Mouse (Mus musculus): ENCODE measurements around the gene Dkk1. TPM values are rescaled to one million over a fixed set of nuclear protein-coding genes. Genes with fewer than 3 reads are reported as not detected.

Dkk1 gene
- not detected for polyA plus RNA-seq (2012; fragmentation: generic; extraction: Trizol)
- long read RNA-seq, experiment 1: 0 reads
- long read RNA-seq, experiment 2: 0 reads

DNA sequence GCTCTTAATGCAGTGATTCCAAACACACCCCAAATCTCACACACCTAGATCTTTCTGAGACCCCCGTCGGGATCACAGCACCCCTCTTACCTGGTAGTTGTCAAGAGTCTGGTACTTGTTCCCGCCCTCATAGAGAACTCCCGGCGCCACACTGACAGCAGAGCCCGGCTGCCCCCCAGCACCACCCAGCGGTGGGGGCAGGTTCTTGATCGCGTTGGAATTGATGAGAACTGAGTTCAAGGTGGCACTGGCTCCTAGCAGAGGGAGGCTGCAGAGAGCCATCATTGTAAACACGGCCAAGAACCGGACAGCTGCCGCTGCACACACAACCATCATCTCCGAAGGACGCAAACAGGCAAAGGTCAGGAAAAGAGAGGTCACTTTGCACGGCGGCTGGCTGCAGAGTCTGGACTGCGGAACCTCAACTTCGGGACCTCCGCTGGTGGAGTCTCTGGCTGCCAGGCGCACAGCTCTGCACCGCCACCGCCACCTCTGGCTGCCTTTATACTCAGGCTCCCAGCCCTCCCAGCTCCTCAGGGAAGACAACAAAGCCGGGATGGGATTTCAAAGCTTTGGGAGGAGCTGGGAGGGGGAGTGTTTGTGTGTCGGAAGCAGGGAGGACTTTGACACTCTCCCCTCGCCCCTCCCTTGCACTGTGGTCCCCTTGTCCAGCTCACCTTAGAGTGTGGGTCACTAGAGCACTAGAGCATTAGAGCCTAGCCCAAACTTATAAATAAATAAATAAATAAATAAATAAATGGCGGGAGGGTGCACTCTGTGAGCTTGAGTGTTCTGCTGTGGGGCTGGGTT is at the start of gene Dkk1:
TSS of gene Dkk1 (minus strand) at position 622 of the 810 bp plus-strand sequence.
- TF ChIP-seq MAX (IDR thresholded peaks at IDR 0.05) (no peak), USF1 (IDR thresholded peaks at IDR 0.05; ENCODE audit: low read depth) (no peak), MYOG (IDR thresholded peaks at IDR 0.05; ENCODE audit: control insufficient read depth, extremely low read depth, insufficient read length) (no peak)
- Histone ChIP-seq H3K27me3 (ENCODE audit: control insufficient read depth, insufficient read depth, insufficient read length) (peaks cover 36% of the 10 kb centered on the region), H3K4me3 (ENCODE audit: insufficient read depth, poor library complexity, severe bottlenecking) (no peak within 1 kb of the TSS), H3K36me3 (ENCODE audit: control insufficient read depth, insufficient read depth) (no peaks in the 10 kb centered on the region), H3K79me2 (ENCODE audit: control insufficient read depth, insufficient read depth) (no peaks in the 10 kb centered on the region), H3ac (ENCODE audit: control insufficient read depth, insufficient read length, low read depth) (no peak within 1 kb of the TSS), H3K79me3 (ENCODE audit: low read depth) (no peaks in the 10 kb centered on the region)

DNA sequence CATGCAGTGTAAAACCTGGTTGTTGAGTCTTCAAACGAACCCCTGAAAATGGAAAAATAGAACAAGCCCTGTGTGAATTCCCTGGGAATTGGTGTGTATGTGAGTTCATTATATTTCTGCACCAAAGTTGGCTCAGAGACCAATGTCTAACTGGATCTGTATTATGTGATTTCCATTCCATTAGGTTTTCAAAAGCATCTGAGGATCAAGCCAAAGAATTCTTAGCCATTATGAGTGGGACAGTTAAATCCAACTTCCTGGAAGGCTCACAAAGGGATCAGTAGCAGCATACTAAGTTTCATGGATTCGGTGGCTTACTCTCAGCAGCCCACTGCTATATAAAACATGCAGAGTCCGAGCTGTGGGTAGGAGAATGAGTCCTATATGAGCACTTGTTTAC is 36.9 kb upstream of the Dkk1 start:
- TF ChIP-seq USF1 (IDR thresholded peaks at IDR 0.05; ENCODE audit: low read depth): no peak
- no peak for TF ChIP-seq MYOG (IDR thresholded peaks at IDR 0.05; ENCODE audit: control insufficient read depth, extremely low read depth, insufficient read length)
- no peak for TF ChIP-seq CTCF (IDR thresholded peaks at IDR 0.05; ENCODE audit: control insufficient read depth, insufficient read depth, insufficient read length)
- TF ChIP-seq FOSL1 (IDR thresholded peaks at IDR 0.05; ENCODE audit: insufficient read depth, low read length, poor library complexity, severe bottlenecking): no peak
- no peak for TF ChIP-seq CEBPB (IDR thresholded peaks at IDR 0.05; ENCODE audit: low read depth)
- no peak for TF ChIP-seq MAX (IDR thresholded peaks at IDR 0.05)
- no peak for TF ChIP-seq MYOD1 (IDR thresholded peaks at IDR 0.05; ENCODE audit: control insufficient read depth, insufficient read length, low read depth)
- Histone ChIP-seq H3K4me3 (ENCODE audit: insufficient read depth, poor library complexity, severe bottlenecking) (no peak overlapping the region), H3K36me3 (ENCODE audit: control insufficient read depth, insufficient read depth) (no peaks in the 10 kb centered on the region), H3K27me3 (ENCODE audit: control insufficient read depth, insufficient read depth, insufficient read length) (no peaks in the 10 kb centered on the region), H3K79me2 (ENCODE audit: control insufficient read depth, insufficient read depth) (no peaks in the 10 kb centered on the region), H3ac (ENCODE audit: control insufficient read depth, insufficient read length, low read depth) (no peak overlapping the region), H3K79me3 (ENCODE audit: low read depth) (no peaks in the 10 kb centered on the region)

GRCm38 (mm10) chr19:30564516-30564915 is 15.1 kb upstream of the Dkk1 start:
- TF ChIP-seq CTCF (IDR thresholded peaks at IDR 0.05; ENCODE audit: control insufficient read depth, insufficient read depth, insufficient read length) (no peak), USF1 (IDR thresholded peaks at IDR 0.05; ENCODE audit: low read depth) (no peak), CEBPB (IDR thresholded peaks at IDR 0.05; ENCODE audit: low read depth) (no peak), FOSL1 (IDR thresholded peaks at IDR 0.05; ENCODE audit: insufficient read depth, low read length, poor library complexity, severe bottlenecking) (no peak), MYOG (IDR thresholded peaks at IDR 0.05; ENCODE audit: control insufficient read depth, extremely low read depth, insufficient read length) (no peak), MYOD1 (IDR thresholded peaks at IDR 0.05; ENCODE audit: control insufficient read depth, insufficient read length, low read depth) (no peak)
- H3ac ChIP-seq (ENCODE audit: control insufficient read depth, insufficient read length, low read depth): no peak overlapping the region
- H3K79me3 ChIP-seq (ENCODE audit: low read depth): no peaks in the 10 kb centered on the region
- peaks cover 3% of the 10 kb centered on the region for H3K27me3 ChIP-seq (ENCODE audit: control insufficient read depth, insufficient read depth, insufficient read length)
- H3K79me2 ChIP-seq (ENCODE audit: control insufficient read depth, insufficient read depth): no peaks in the 10 kb centered on the region
- H3K36me3 ChIP-seq (ENCODE audit: control insufficient read depth, insufficient read depth): no peaks in the 10 kb centered on the region
- H3K4me3 ChIP-seq (ENCODE audit: insufficient read depth, poor library complexity, severe bottlenecking): no peak overlapping the region

DNA sequence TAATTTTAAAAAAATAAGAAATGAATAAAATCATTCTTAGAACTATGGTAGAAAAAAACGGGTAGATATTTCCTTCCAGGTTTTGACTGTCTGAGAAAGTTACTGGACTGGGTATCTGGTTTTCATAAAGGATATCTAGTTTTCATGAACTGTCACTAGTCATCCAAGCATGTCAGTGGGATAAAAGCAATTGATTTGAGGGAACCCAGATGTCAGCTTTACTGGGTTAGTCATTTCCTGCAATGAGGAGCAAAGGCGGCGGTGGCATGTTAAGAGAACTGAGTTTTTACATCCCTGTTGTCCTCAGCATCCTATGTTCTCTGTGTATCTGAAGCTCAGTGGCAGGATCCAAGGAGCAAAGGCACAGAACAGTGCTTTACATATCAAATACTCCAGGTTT is 14.4 kb upstream of the Dkk1 start:
- H3K36me3 ChIP-seq (ENCODE audit: control insufficient read depth, insufficient read depth): no peaks in the 10 kb centered on the region
- TF ChIP-seq FOSL1 (IDR thresholded peaks at IDR 0.05; ENCODE audit: insufficient read depth, low read length, poor library complexity, severe bottlenecking) (no peak), MYOD1 (IDR thresholded peaks at IDR 0.05; ENCODE audit: control insufficient read depth, insufficient read length, low read depth) (no peak), CTCF (IDR thresholded peaks at IDR 0.05; ENCODE audit: control insufficient read depth, insufficient read depth, insufficient read length) (no peak), USF1 (IDR thresholded peaks at IDR 0.05; ENCODE audit: low read depth) (no peak), MYOG (IDR thresholded peaks at IDR 0.05; ENCODE audit: control insufficient read depth, extremely low read depth, insufficient read length) (no peak), MAX (IDR thresholded peaks at IDR 0.05) (no peak), CEBPB (IDR thresholded peaks at IDR 0.05; ENCODE audit: low read depth) (no peak)
- H3K79me3 ChIP-seq (ENCODE audit: low read depth): no peaks in the 10 kb centered on the region
- no peak overlapping the region for H3K4me3 ChIP-seq (ENCODE audit: insufficient read depth, poor library complexity, severe bottlenecking)
- no peak overlapping the region for H3ac ChIP-seq (ENCODE audit: control insufficient read depth, insufficient read length, low read depth)
- H3K79me2 ChIP-seq (ENCODE audit: control insufficient read depth, insufficient read depth): no peaks in the 10 kb centered on the region
- peaks cover 3% of the 10 kb centered on the region for H3K27me3 ChIP-seq (ENCODE audit: control insufficient read depth, insufficient read depth, insufficient read length)

GRCm38 (mm10) chr19:30558024-30558423 is 8.6 kb upstream of the Dkk1 start:
- Histone ChIP-seq H3K79me2 (ENCODE audit: control insufficient read depth, insufficient read depth) (no peaks in the 10 kb centered on the region), H3K36me3 (ENCODE audit: control insufficient read depth, insufficient read depth) (no peaks in the 10 kb centered on the region), H3K4me3 (ENCODE audit: insufficient read depth, poor library complexity, severe bottlenecking) (no peak overlapping the region), H3K79me3 (ENCODE audit: low read depth) (no peaks in the 10 kb centered on the region), H3ac (ENCODE audit: control insufficient read depth, insufficient read length, low read depth) (no peak overlapping the region), H3K27me3 (ENCODE audit: control insufficient read depth, insufficient read depth, insufficient read length) (peaks cover 4% of the 10 kb centered on the region)
- TF ChIP-seq MYOD1 (IDR thresholded peaks at IDR 0.05; ENCODE audit: control insufficient read depth, insufficient read length, low read depth) (no peak), MAX (IDR thresholded peaks at IDR 0.05) (no peak), CEBPB (IDR thresholded peaks at IDR 0.05; ENCODE audit: low read depth) (no peak), USF1 (IDR thresholded peaks at IDR 0.05; ENCODE audit: low read depth) (no peak), FOSL1 (IDR thresholded peaks at IDR 0.05; ENCODE audit: insufficient read depth, low read length, poor library complexity, severe bottlenecking) (no peak), CTCF (IDR thresholded peaks at IDR 0.05; ENCODE audit: control insufficient read depth, insufficient read depth, insufficient read length) (no peak)

Measured in C2C12 (cell line).